ENCODE assay signal across 18 mouse cellular contexts in genomic region chr6:115111426-115111825, GRCm38 (mm10). TPM values are rescaled to one million over a fixed set of nuclear protein-coding genes. Genes with fewer than 3 reads are reported as not detected.
"Had no signal": no experiment of that assay in that cellular context is flagged by ENCODE, and none has a peak within 500 bp of the region (broad histone marks: within the 10 kb centered on the region; RNA-seq: fewer than 3 reads in every experiment).

No protein-coding gene starts in this region.

- DNase-seq: left cerebral cortex, postnatal 4 days; liver; liver, embryonic 13.5 days; liver, postnatal 0 days; lung, adult 18-20 months; lung, adult 2 months; lung, embryonic 14.5 days; lung, postnatal 10 days; lung, postnatal 14 days; lung, postnatal 36 days; lung, postnatal 4 days; midbrain, embryonic 14.5 days had no signal

RNA-seq across cellular contexts. Expression of gene Syn2, which starts 23.3 kb away (rescaled TPM):
- total RNA-seq: megakaryocyte progenitor cell, adult 5-6 weeks; megakaryocyte, adult 5-6 weeks; megakaryocyte-erythroid progenitor cell, adult 5-6 weeks; monocyte, adult 5-6 weeks had no signal
- polyA plus RNA-seq: liver, embryonic 12.5 days; macrophage had no signal
